Mouse (Mus musculus): ENCODE results near the gene Rbm41.

DNA sequence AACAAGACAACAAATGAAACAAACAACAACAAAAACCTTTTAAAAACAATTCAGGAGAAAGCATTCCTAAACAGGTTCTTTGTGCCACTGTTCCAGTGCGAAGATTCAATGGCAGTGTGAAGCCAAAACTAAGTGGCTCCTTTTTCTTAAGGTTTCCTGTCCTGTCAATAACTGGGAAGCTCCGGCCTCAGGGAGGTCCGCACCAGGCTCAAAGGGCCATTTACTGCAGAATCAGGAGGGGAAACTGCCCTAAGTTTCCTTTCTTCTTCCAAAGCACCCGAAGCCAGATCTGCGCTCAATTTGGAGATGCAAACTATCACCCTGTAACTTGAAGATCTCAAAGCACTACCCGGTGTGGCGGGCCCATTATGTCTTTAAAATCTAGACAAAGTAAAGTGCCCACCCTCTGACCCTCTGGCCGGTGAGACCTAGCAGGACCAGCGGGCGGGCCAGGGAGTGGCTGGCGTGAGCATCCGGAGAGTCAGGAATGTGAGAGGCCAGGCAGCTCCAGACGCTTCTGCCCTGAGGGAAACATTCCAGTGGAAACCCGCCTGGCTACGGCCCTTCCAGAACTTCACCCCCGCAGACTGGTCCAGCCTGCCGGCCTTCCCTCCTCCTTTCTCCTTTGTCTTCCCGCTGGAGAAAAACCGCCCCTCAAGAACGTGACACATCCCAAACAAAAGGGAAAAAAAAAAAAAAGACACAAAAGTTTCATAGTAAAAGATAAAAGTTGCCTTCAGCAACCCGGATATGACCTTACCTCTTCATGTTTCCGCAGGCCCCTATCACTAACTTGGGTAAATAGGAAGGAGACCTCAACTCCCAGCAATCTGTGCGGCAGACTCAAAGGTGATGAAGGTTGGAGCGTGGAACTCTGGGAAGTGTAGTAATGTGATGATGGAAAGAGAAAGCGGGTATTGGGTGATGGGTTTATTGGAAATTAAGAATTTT lies at the start of gene Rbm41:
- no peak for TF ChIP-seq CTCF (IDR thresholded peaks at IDR 0.05; ENCODE audit: borderline replicate concordance, extremely low read depth, insufficient read depth, insufficient read length)
- no peak for TF ChIP-seq POLR2A (IDR thresholded peaks at IDR 0.05; ENCODE audit: borderline replicate concordance, extremely low read depth, insufficient read depth, insufficient read length, poor library complexity, severe bottlenecking)

Measured in brain, embryonic 14.5 days (tissue).